Mouse (Mus musculus) left cerebral cortex, postnatal 14 days (tissue): ENCODE data around the gene Zfp467. TPM values are rescaled to one million over a fixed set of nuclear protein-coding genes. Genes with fewer than 3 reads are reported as not detected.

ENCODE experiments used
- microRNA-seq, 2 experiments: library from miRNA; unstranded; fragments of <30 nt; microRNA quantifications; one replicate each; pipeline ENCODE4 v1.2.0; 2022
- total RNA-seq, 2 experiments: library from RNA; stranded (reverse); gene quantifications; 2 replicates each; pipeline ENCODE4 v1.2.3; 2021

Gene Zfp467
- total RNA-seq, 2 experiments from 2014 or later: 15.8 to 21.2 TPM

Small RNA genes within 50 kb of the gene (microRNA-seq; reads per million reads assigned to microRNA genes)
- gene Gm24325: 0 reads per million in 2 experiments

Other genes starting within 250 kb of the Zfp467 start
- gene Krba1, start 50.2 kb downstream of the Zfp467 start, total RNA-seq: 10 to 100 TPM; 46.8 to 49.9 TPM
- gene Sspo, start 2.4 kb upstream of the Zfp467 start, total RNA-seq: under 1 TPM; 0.59 to 0.64 TPM
- 100 to 1,000 TPM; 520 to 530 TPM for gene Atp6v0e2, start 91.8 kb upstream of the Zfp467 start, total RNA-seq
- 10 to 100 TPM; 29.0 to 30.6 TPM for gene Lrrc61, start 109.0 kb upstream of the Zfp467 start, total RNA-seq
- gene Rarres2, start 127.0 kb upstream of the Zfp467 start, total RNA-seq: 10 to 100 TPM; 10.3 to 10.9 TPM
- gene Gm45021, start 143.8 kb upstream of the Zfp467 start, total RNA-seq: not detected
- gene Repin1, start 148.1 kb upstream of the Zfp467 start, total RNA-seq: 10 to 100 TPM; 34.0 to 36.7 TPM
- not detected for gene Gm44965, start 148.1 kb upstream of the Zfp467 start, total RNA-seq
- 1 to 10 TPM; 6.0 to 7.4 TPM for gene Zfp775, start 156.2 kb upstream of the Zfp467 start, total RNA-seq
- 10 to 100 TPM; 15.6 to 18.4 TPM for gene AI854703, start 180.9 kb upstream of the Zfp467 start, total RNA-seq
- gene Gimap8, start 201.4 kb upstream of the Zfp467 start, total RNA-seq: under 1 TPM; 0.97 to 0.99 TPM
- 1 to 10 TPM in 1 of 2 experiments, under 1 TPM in 1; 0.83 to 1.4 TPM for gene Gimap9, start 230.3 kb upstream of the Zfp467 start, total RNA-seq
- under 1 TPM; 0.40 to 0.90 TPM for gene Gimap4, start 238.7 kb upstream of the Zfp467 start, total RNA-seq